Comparison of ENCODE assay signal across 12 mouse cellular contexts in the genomic region with DNA sequence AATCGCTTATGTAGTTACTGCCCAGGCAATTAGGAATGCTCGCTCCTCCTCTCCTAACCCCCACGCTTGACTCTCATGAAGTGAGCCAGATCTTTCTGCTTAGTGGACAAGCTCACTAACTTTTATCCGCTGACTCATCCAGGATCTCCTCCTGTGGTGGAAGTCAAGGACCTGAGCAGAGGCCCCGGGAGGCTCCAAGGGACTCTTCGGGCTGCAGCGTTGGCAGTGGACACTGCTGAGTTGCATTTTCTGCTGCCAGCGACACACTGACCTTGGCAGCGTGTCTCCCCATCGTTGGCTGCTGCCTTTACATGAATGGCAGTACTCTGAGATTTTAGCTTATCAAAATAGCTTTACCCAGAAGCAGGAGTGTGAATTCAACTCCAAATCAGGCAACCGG. TPM values are rescaled to one million over a fixed set of nuclear protein-coding genes. Genes with fewer than 3 reads are reported as not detected.
DNase-seq lines count a peak whose midpoint lies in the region; ATAC-seq and TF ChIP-seq lines count a peak whose summit lies in the region.
"Had no signal": no experiment of that assay in that cellular context is flagged by ENCODE, and none has a peak within 500 bp of the region (broad histone marks: within the 10 kb centered on the region; RNA-seq: fewer than 3 reads in every experiment).

No protein-coding gene starts in this region.

- ATAC-seq in intestine, postnatal 0 days = peak; percentile 85
- no peak for ATAC-seq in intestine, embryonic 15.5 days
- no peak for ATAC-seq in heart, embryonic 14.5 days (ENCODE audit: insufficient number of reproducible peaks, insufficient read depth, low FRiP score, low read depth)
- ATAC-seq: midbrain, embryonic 13.5 days had no signal

- H3K27me3 ChIP-seq in intestine, postnatal 0 days (replicated peaks; ENCODE audit: control insufficient read depth, insufficient read depth, low read length) = no peaks in the 10 kb centered on the region
- no peaks in the 10 kb centered on the region for H3K27me3 ChIP-seq in intestine, embryonic 15.5 days (replicated peaks)
- no peaks in the 10 kb centered on the region for H3K27me3 ChIP-seq in heart, embryonic 14.5 days (ENCODE audit: control insufficient read depth, insufficient read depth, low read length)
- H3K27me3 ChIP-seq: embryonic facial prominence, embryonic 15.5 days; hindbrain, embryonic 13.5 days; midbrain, embryonic 13.5 days had no signal

- H3K9ac ChIP-seq in intestine, postnatal 0 days (ENCODE audit: low read depth, low read length) = no peak overlapping the region
- H3K9ac ChIP-seq in intestine, embryonic 15.5 days = no peak overlapping the region; the same call in 1 of the 2 replicates
- no peak overlapping the region for H3K9ac ChIP-seq in heart, embryonic 14.5 days (ENCODE audit: low read length)
- H3K9ac ChIP-seq: embryonic facial prominence, embryonic 15.5 days; hindbrain, embryonic 13.5 days; midbrain, embryonic 13.5 days had no signal

- H3K36me3 ChIP-seq in intestine, postnatal 0 days (ENCODE audit: control insufficient read depth, insufficient read depth) = no peaks in the 10 kb centered on the region
- H3K36me3 ChIP-seq in intestine, embryonic 15.5 days = no peaks in the 10 kb centered on the region
- H3K36me3 ChIP-seq in heart, embryonic 14.5 days (ENCODE audit: control insufficient read depth, insufficient read depth, low read length) = no peaks in the 10 kb centered on the region
- H3K36me3 ChIP-seq: embryonic facial prominence, embryonic 15.5 days; hindbrain, embryonic 13.5 days; midbrain, embryonic 13.5 days had no signal

- no peak for TF ChIP-seq CTCF in intestine, postnatal 0 days (IDR thresholded peaks at IDR 0.05; ENCODE audit: low read depth)

- peak; percentile 79 for DNase-seq in adrenal gland, postnatal 14 days
- peak; percentile 49 to 71 for DNase-seq in kidney, postnatal 4 days
- no peak for DNase-seq in frontal cortex, postnatal 14 days (ENCODE audit: low spot score in 2 of 2)
- DNase-seq in spleen, postnatal 10 days (ENCODE audit: low spot score in 2 of 2) = no peak
- DNase-seq in thymus, adult 18-20 months = no peak
- DNase-seq: right cerebral cortex, postnatal 25 days had no signal

- no peaks in the 10 kb centered on the region for H3K9me3 ChIP-seq in intestine, postnatal 0 days (ENCODE audit: control insufficient read depth)
- H3K9me3 ChIP-seq in intestine, embryonic 15.5 days = no peaks in the 10 kb centered on the region
- no peaks in the 10 kb centered on the region for H3K9me3 ChIP-seq in heart, embryonic 14.5 days (ENCODE audit: control insufficient read depth, low read length)
- H3K9me3 ChIP-seq: embryonic facial prominence, embryonic 15.5 days; hindbrain, embryonic 13.5 days; midbrain, embryonic 13.5 days had no signal

- H3K27ac ChIP-seq in intestine, postnatal 0 days (ENCODE audit: low read depth, low read length) = no peak overlapping the region; the same call in 1 of the 2 replicates
- H3K27ac ChIP-seq in intestine, embryonic 15.5 days = no peak overlapping the region
- peak overlapping the region; percentile 39 to 47; a peak in 3 of 4 replicates for H3K27ac ChIP-seq in heart, embryonic 14.5 days (replicated peaks in 1 of 2; ENCODE audit: control insufficient read depth in 1 of 2, insufficient read depth in 1 of 2, low read depth in 2 of 2, low read length in 2 of 2)
- H3K27ac ChIP-seq: embryonic facial prominence, embryonic 15.5 days; hindbrain, embryonic 13.5 days; midbrain, embryonic 13.5 days had no signal

- no peak overlapping the region for H3K4me3 ChIP-seq in intestine, postnatal 0 days (ENCODE audit: low read depth, low read length)
- no peak overlapping the region for H3K4me3 ChIP-seq in intestine, embryonic 15.5 days (replicated peaks)
- no peak overlapping the region for H3K4me3 ChIP-seq in heart, embryonic 14.5 days (ENCODE audit: control insufficient read depth in 1 of 2, insufficient read depth in 1 of 2, low read depth in 1 of 2, low read length in 2 of 2)
- H3K4me3 ChIP-seq: embryonic facial prominence, embryonic 15.5 days; hindbrain, embryonic 13.5 days; midbrain, embryonic 13.5 days had no signal

- peaks cover 3% of the 10 kb centered on the region; the same call in 1 of the 2 replicates for H3K4me1 ChIP-seq in intestine, postnatal 0 days (replicated peaks; ENCODE audit: control insufficient read depth, insufficient read depth, low read length)
- H3K4me1 ChIP-seq in intestine, embryonic 15.5 days (replicated peaks) = peaks cover 7% of the 10 kb centered on the region; the same call in 1 of the 2 replicates
- peaks cover 13 to 22% of the 10 kb centered on the region in 2 experiments; a peak in 3 of 4 replicates for H3K4me1 ChIP-seq in heart, embryonic 14.5 days (ENCODE audit: control insufficient read depth in 2 of 2, insufficient read depth in 2 of 2, low read length in 2 of 2)
- H3K4me1 ChIP-seq: embryonic facial prominence, embryonic 15.5 days; hindbrain, embryonic 13.5 days; midbrain, embryonic 13.5 days had no signal

- no peak overlapping the region for H3K4me2 ChIP-seq in intestine, postnatal 0 days (replicated peaks; ENCODE audit: low read depth)
- no peak overlapping the region for H3K4me2 ChIP-seq in intestine, embryonic 15.5 days (replicated peaks)
- peak overlapping the region; percentile 35 for H3K4me2 ChIP-seq in heart, embryonic 14.5 days (ENCODE audit: low read length)
- H3K4me2 ChIP-seq: embryonic facial prominence, embryonic 15.5 days; hindbrain, embryonic 13.5 days; midbrain, embryonic 13.5 days had no signal

- WGBS in intestine, postnatal 0 days = 50% methylated on average over 11 of the region's 11 CpGs
- WGBS in intestine, embryonic 15.5 days = 64% methylated on average over 11 of the region's 11 CpGs
- 29% methylated on average over 11 of the region's 11 CpGs for WGBS in heart, embryonic 14.5 days

RNA-seq across cellular contexts. Expression of gene Gatm, which starts 35.6 kb away (rescaled TPM):
- 184 and 255 TPM in 2 replicates for polyA plus RNA-seq in intestine, postnatal 0 days (2015; fragmentation: Nextera tagmentation; extraction: Ambion mirVana)
- polyA plus RNA-seq in intestine, embryonic 15.5 days (2015; fragmentation: Nextera tagmentation; extraction: Ambion mirVana) = 18.9 and 23.9 TPM in 2 replicates
- 5.2 and 5.6 TPM in 2 replicates for total RNA-seq in adrenal gland, postnatal 14 days (2021)
- polyA plus RNA-seq in heart, embryonic 14.5 days (2014; fragmentation: Nextera tagmentation; extraction: Ambion mirVana) = 13.2 and 19.0 TPM in 2 replicates

Comparison
In these comparisons a context has a peak if more than half of its experiments do, and no peak if none do; other contexts are left out.
1. H3K27ac ChIP-seq: peak in heart, embryonic 14.5 days (2 of 2); none in intestine, postnatal 0 days (single experiment) and intestine, embryonic 15.5 days (single experiment).
2. DNase-seq: peak in adrenal gland, postnatal 14 days (single experiment) and kidney, postnatal 4 days (2 of 2); none in frontal cortex, postnatal 14 days (0 of 2), spleen, postnatal 10 days (0 of 2) and thymus, adult 18-20 months (0 of 2).